Mouse (Mus musculus) heart, embryonic 14.5 days (tissue): ENCODE measurements around the gene Adcy2. TPM values are rescaled to one million over a fixed set of nuclear protein-coding genes. Genes with fewer than 3 reads are reported as not detected.

Source experiments
- ATAC-seq: fragments of 200-750 bp; cut with Nextera tagmentation; 2 replicates; pipeline ENCODE4 v1.8.0; 2017; ENCODE audit warnings: low read depth, moderate TSS enrichment; ENCODE audit not compliant: insufficient number of reproducible peaks, insufficient read depth, low FRiP score
- H3K27ac ChIP-seq, 2 experiments: fragments of 200-500 bp in 1 of 2; fragments of 300-500 bp in 1 of 2; sonication (generic) in 1 of 2; replicated peaks in 1 of 2; 2 replicates each; pipeline ENCODE4 v1.5.1; 2012 to 2014; ENCODE audit warnings: low read depth in 2 of 2, low read length in 2 of 2, control low read depth in 1 of 2, mild to moderate bottlenecking in 1 of 2, mixed read lengths in 1 of 2; ENCODE audit not compliant: control insufficient read depth in 1 of 2, insufficient read depth in 1 of 2
- H3K27me3 ChIP-seq: fragments of 300-500 bp; sonication (generic); 2 replicates; pipeline ENCODE4 v1.6.1; 2014; ENCODE audit warnings: mild to moderate bottlenecking, low read length, control low read depth; ENCODE audit not compliant: control insufficient read depth, insufficient read depth
- H3K36me3 ChIP-seq: fragments of 300-500 bp; sonication (generic); 2 replicates; pipeline ENCODE4 v1.6.1; 2014; ENCODE audit warnings: mild to moderate bottlenecking, control low read depth, low read length, mixed read lengths; ENCODE audit not compliant: control insufficient read depth, insufficient read depth
- H3K4me1 ChIP-seq, 2 experiments: fragments of 200-500 bp in 1 of 2; fragments of 300-500 bp in 1 of 2; sonication (generic) in 1 of 2; 2 replicates each; pipeline ENCODE4 v1.6.1; 2012 to 2014; ENCODE audit warnings: low read length in 2 of 2, control low read depth in 1 of 2, mixed read lengths in 1 of 2; ENCODE audit not compliant: control insufficient read depth in 2 of 2, insufficient read depth in 2 of 2
- H3K4me2 ChIP-seq: fragments of 300-500 bp; sonication (generic); 2 replicates; pipeline ENCODE4 v1.6.1; 2014; ENCODE audit warnings: mild to moderate bottlenecking, low read length
- H3K4me3 ChIP-seq, 2 experiments: fragments of 200-500 bp in 1 of 2; fragments of 300-500 bp in 1 of 2; sonication (generic) in 1 of 2; 2 replicates each; pipeline ENCODE4 v1.5.1; 2012 to 2014; ENCODE audit warnings: low read length in 2 of 2, mild to moderate bottlenecking in 2 of 2, control low read depth in 1 of 2, low read depth in 1 of 2, moderate library complexity in 1 of 2; ENCODE audit not compliant: control insufficient read depth in 1 of 2, insufficient read depth in 1 of 2
- H3K9ac ChIP-seq: fragments of 300-500 bp; sonication (generic); 2 replicates; pipeline ENCODE4 v1.6.1; 2014; ENCODE audit warnings: mild to moderate bottlenecking, low read length
- H3K9me3 ChIP-seq: fragments of 300-500 bp; sonication (generic); 2 replicates; pipeline ENCODE4 v1.6.1; 2016; ENCODE audit warnings: low read length, control low read depth; ENCODE audit not compliant: control insufficient read depth
- WGBS: fragments of 180-500 bp; shearing (Covaris S2); extraction: QIAGEN DNeasy Blood & Tissue Kit; methylation state at CpG from one replicate; pipeline ENCODE4 v1.1.7; 2014; 5-methylcytosine and 5-hydroxymethylcytosine counted together
- polyA plus RNA-seq: library from polyadenylated mRNA; unstranded; fragments of >200 nt; fragmentation: Nextera tagmentation; extraction: Ambion mirVana; gene quantifications from 2 replicates; pipeline ENCODE4 v1.2.1, GENCODE M21; 2014

Adcy2 gene
- 0.71 and 0.89 TPM in 2 replicates for polyA plus RNA-seq

DNA sequence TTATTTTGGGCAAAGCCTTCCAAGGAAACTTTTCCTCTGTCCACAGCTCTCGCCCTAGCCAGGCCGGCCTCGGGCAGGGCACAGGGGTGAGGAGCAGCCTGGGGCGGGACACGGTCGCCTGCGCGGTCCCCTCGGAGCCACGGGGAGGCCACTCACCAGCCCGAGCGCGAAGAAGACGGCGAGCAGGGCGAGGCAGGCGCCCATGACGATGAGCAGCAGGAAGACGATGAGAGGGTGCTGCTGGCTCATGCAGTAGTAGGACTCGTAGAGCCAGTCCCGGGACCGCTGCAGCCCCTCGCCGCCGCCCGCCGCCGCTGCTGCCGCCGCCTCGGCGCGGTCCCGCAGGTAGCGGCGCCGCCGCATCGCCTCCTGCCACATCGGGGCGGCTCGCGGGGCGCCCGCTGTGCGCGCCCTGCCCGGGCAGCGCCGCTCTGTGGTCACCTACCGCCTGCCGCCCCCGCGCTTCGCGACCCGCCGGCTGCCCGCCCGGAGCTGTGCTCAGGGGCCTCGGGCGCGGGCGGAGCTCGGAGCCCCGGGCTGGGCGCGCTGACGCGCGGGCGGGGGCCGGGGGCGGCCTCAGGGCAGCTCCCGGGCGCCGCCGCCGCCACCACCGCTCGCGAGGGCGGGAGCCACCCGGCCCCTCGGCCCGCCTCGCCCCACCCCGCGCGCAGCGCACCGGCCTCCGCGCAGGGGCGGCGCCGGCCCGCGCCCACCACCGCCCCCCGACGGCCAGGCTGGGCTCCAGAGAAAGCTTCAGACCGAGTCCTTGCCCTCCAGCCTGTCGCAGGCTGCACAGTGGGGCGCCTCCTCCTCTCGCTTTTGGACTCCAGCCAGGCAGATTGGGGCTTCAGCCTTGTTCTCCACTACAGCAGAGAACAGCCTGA is at the start of gene Adcy2:
TSS of gene Adcy2 (minus strand) at position 624 of the 884 bp plus-strand sequence.
- Histone ChIP-seq H3K36me3 (no peaks in the 10 kb centered on the region), H3K4me3 (peak within 1 kb of the TSS; percentile 54 to 61), H3K4me2 (peak within 1 kb of the TSS; percentile 95), H3K27ac (no peak within 1 kb of the TSS), H3K9ac (peak within 1 kb of the TSS; percentile 71), H3K9me3 (no peaks in the 10 kb centered on the region), H3K27me3 (peaks cover 48% of the 10 kb centered on the region), H3K4me1 (peaks cover 3 to 5% of the 10 kb centered on the region in 2 experiments; a peak in 2 of 4 replicates)
- ATAC-seq = peak; percentile 91
- WGBS = 0% methylated on average over 65 of the region's 106 CpGs

DNA sequence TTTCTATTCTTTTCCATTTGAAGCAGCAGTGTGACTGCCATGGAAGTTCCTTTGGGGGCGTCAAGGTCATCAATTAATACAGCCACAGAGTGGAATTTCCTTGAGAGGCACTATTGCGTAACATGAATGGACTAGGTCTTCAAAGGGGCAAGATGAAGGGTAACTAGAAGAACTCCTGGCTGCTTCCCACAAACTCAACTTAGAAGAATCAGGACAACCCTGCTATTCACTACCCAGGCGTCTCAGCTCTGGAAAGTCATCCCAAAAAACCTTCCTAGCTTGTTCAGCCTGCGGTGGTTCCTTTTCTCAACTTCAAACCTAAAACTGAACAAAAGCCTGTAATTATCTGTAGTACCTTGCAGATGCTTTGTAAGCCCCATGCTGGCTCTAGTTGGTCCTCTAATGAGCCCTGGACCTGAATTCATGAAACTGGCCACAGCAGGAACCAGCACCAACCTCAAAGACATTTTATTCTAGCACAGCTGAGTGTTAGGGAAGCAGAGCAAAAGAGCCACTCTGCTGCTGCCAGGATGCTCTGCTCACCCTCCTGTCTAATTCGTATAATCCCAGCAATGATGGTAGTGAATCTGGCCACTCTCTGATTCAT is 37.8 kb upstream of the Adcy2 start:
- no peak overlapping the region for H3K9ac ChIP-seq
- WGBS = 78% methylated on average over 5 of the region's 5 CpGs
- no peaks in the 10 kb centered on the region for H3K36me3 ChIP-seq

DNA sequence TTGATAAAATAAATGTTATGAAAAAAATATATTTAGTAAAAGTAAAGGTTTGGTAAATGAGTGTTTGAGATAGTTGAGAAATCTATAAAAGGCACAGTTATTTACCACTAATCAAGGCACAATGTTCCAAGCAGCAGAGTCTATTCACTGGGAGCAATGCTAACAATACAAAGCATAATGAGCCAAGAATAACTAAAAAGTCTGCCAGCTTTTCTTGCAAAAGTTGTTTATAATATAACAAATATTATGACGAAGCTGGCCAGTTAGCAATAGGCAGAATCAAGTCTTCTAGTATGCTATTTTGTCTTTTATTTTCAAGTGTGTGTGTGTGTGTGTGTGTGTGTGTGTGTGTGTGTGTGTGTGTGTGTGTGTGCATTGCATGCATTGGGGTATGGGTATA is 35.3 kb upstream of the Adcy2 start:
- no peak overlapping the region for H3K4me2 ChIP-seq
- no peak overlapping the region for H3K9ac ChIP-seq
- H3K9me3 ChIP-seq = no peaks in the 10 kb centered on the region
- no peaks in the 10 kb centered on the region for H3K4me1 ChIP-seq
- no peak overlapping the region for H3K27ac ChIP-seq
- no peaks in the 10 kb centered on the region for H3K36me3 ChIP-seq
- 82% methylated on average over 1 of the region's 1 CpGs for WGBS
- no peak for ATAC-seq
- no peak overlapping the region for H3K4me3 ChIP-seq
- H3K27me3 ChIP-seq = no peaks in the 10 kb centered on the region

More for the DNA sequence above, 37.8 kb upstream of the Adcy2 start:
- no peak for ATAC-seq
- no peak overlapping the region for H3K4me2 ChIP-seq
- no peak overlapping the region for H3K4me3 ChIP-seq
- H3K27ac ChIP-seq = no peak overlapping the region
- H3K4me1 ChIP-seq = no peaks in the 10 kb centered on the region
- no peaks in the 10 kb centered on the region for H3K9me3 ChIP-seq
- H3K27me3 ChIP-seq = no peaks in the 10 kb centered on the region

DNA sequence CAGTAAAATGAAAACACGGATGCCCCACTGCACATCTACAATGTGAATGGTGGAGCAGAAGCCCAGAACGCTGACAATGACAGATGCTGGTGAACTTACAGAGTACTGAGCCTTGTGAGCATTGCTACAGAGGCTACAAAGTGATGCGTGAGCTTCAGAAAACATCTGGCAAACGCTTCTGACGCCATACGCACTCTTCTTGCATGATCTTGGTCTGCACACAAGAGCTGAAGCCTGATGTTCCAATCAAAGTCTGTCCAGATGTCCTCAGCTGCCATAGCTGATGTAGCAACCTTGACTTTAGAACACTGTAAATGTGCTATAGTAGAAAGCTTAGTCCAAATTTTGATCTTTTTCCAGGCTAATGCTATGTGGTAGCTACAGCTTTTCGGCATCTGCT is 34.2 kb upstream of the Adcy2 start:
- Histone ChIP-seq H3K4me2 (no peak overlapping the region), H3K9me3 (no peaks in the 10 kb centered on the region), H3K4me1 (no peaks in the 10 kb centered on the region), H3K36me3 (no peaks in the 10 kb centered on the region), H3K9ac (no peak overlapping the region), H3K27ac (no peak overlapping the region), H3K4me3 (no peak overlapping the region), H3K27me3 (no peaks in the 10 kb centered on the region)
- 78% methylated on average over 7 of the region's 7 CpGs for WGBS
- ATAC-seq = no peak

DNA sequence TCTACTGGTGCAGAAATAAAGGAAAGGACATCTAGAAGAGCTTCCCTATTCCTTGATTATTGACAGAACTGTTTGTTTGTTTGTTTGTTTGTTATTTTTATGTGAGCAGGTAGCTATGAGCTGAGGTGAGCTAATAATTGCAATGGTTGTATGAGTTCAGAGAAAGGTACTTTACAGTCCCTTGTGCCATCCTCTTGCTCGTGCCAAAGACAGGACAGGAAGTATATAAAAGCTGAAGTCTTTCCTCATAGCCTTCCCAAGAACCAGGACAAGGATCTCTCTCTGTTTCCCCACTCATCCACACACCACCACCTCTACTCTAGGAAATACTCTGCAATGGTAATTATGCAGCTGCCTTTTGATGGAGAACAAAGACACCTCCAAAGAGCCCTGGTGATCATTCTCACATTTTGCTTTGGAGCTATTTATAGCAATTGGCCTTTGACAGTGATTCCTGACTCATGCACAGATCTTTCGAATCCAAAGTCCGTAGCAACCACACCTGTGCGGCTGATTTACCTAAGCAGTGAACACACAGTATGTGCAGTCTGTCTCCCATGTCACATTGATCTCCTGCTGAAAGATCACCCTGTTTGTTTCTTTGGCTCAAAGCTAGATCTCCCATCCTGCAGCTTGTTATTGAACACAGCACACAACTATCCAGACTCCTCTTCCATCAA is 29.9 kb upstream of the Adcy2 start:
- Histone ChIP-seq H3K9ac (no peak overlapping the region), H3K36me3 (no peaks in the 10 kb centered on the region), H3K27ac (no peak overlapping the region), H3K4me3 (no peak overlapping the region), H3K4me1 (no peaks in the 10 kb centered on the region), H3K27me3 (no peaks in the 10 kb centered on the region), H3K4me2 (no peak overlapping the region), H3K9me3 (no peaks in the 10 kb centered on the region)
- WGBS = 73% methylated on average over 4 of the region's 4 CpGs
- ATAC-seq = no peak

DNA sequence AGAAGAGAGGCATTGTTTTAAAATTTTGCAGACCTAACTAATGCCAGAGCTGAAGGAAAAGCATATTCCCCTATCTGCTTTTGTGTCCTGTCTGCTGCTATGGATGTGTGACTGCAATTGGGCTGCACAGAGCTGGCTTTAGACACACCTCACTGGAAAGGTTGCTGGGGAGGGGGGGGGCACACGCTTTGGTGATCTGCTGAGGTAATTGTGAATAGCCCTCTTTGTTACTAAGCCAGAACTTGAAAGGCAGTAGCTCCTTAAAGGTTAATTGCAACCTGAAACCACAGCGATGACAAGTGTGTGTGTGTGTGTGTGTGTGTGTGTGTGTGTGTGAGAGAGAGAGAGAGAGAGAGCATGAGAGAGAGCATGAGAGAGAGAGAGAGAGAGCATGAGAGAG is 25.6 kb upstream of the Adcy2 start:
- H3K4me3 ChIP-seq = no peak overlapping the region
- 47% methylated on average over 2 of the region's 2 CpGs for WGBS
- no peak overlapping the region for H3K9ac ChIP-seq
- no peaks in the 10 kb centered on the region for H3K4me1 ChIP-seq
- no peaks in the 10 kb centered on the region for H3K9me3 ChIP-seq
- ATAC-seq = no peak
- no peak overlapping the region for H3K27ac ChIP-seq
- H3K27me3 ChIP-seq = no peaks in the 10 kb centered on the region
- no peaks in the 10 kb centered on the region for H3K36me3 ChIP-seq
- H3K4me2 ChIP-seq = no peak overlapping the region

DNA sequence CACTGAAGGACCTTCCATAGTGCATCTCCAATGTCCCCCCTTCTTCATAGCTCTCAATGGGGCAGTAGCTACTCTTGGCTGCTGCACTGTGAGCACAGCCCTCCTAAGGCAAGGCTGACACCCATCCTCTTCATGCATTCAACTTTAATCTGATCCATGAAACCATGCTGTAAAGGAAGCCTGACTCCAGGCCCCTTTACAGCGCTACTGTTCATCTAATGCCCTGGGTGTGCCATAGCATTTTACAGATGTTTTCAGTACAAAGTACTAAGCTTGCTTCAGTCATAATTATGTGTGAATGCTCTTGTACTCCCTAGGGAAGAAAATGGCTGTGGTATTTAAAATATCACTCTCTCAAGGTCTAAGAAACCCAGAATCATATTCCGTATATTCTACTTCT is 23.9 kb upstream of the Adcy2 start:
- Histone ChIP-seq H3K36me3 (no peaks in the 10 kb centered on the region), H3K9me3 (no peaks in the 10 kb centered on the region), H3K9ac (no peak overlapping the region), H3K27me3 (no peaks in the 10 kb centered on the region), H3K27ac (no peak overlapping the region), H3K4me2 (no peak overlapping the region), H3K4me1 (no peaks in the 10 kb centered on the region), H3K4me3 (no peak overlapping the region)
- ATAC-seq = no peak
- WGBS = 89% methylated on average over 2 of the region's 2 CpGs
